Mouse (Mus musculus) limb, embryonic 14.5 days (tissue): ENCODE data around the gene Iqcg. TPM values are rescaled to one million over a fixed set of nuclear protein-coding genes. Genes with fewer than 3 reads are reported as not detected.

Experiments used
- ATAC-seq: fragments of 200-750 bp; cut with Nextera tagmentation; 2 replicates; pipeline ENCODE4 v1.8.0; 2017; ENCODE audit warnings: low read depth, moderate number of reproducible peaks, moderate TSS enrichment; ENCODE audit not compliant: low FRiP score
- DNase-seq: peaks from one replicate; pipeline ENCODE4 v3.0.0-alpha.2; 2015; ENCODE audit warnings: low spot score
- H3K27ac ChIP-seq: fragments of 300-500 bp; sonication (generic); replicated peaks from 2 replicates; pipeline ENCODE4 v1.5.1; 2014; ENCODE audit warnings: low read depth, mild to moderate bottlenecking, low read length, moderate library complexity, mixed read lengths
- H3K27me3 ChIP-seq: fragments of 300-500 bp; sonication (generic); 2 replicates; pipeline ENCODE4 v1.6.1; 2014; ENCODE audit warnings: low read length, mixed read lengths; ENCODE audit not compliant: control insufficient read depth, insufficient read depth
- H3K36me3 ChIP-seq: fragments of 300-500 bp; sonication (generic); 2 replicates; pipeline ENCODE4 v1.6.1; 2014; ENCODE audit warnings: mild to moderate bottlenecking, low read length, moderate library complexity, mixed read lengths; ENCODE audit not compliant: control insufficient read depth, insufficient read depth
- H3K4me1 ChIP-seq: fragments of 300-500 bp; sonication (generic); 2 replicates; pipeline ENCODE4 v1.6.1; 2014; ENCODE audit warnings: antibody characterized with exemption, low read length, mixed read lengths; ENCODE audit not compliant: control insufficient read depth, insufficient read depth
- H3K4me2 ChIP-seq: fragments of 300-500 bp; sonication (generic); replicated peaks from 2 replicates; pipeline ENCODE4 v1.6.1; 2014; ENCODE audit warnings: low read depth, mild to moderate bottlenecking, low read length, moderate library complexity; ENCODE audit not compliant: severe bottlenecking
- H3K4me3 ChIP-seq: fragments of 300-500 bp; sonication (generic); replicated peaks from 2 replicates; pipeline ENCODE4 v1.5.1; 2014; ENCODE audit warnings: low read length
- H3K9ac ChIP-seq: fragments of 300-500 bp; sonication (generic); 2 replicates; pipeline ENCODE4 v1.6.1; 2014; ENCODE audit warnings: mild to moderate bottlenecking, low read depth, low read length, moderate library complexity; ENCODE audit not compliant: severe bottlenecking
- H3K9me3 ChIP-seq: fragments of 300-500 bp; sonication (generic); 2 replicates; pipeline ENCODE4 v1.6.1; 2016; ENCODE audit warnings: low read length; ENCODE audit not compliant: control insufficient read depth
- POLR2A ChIP-seq: fragments of 200-500 bp; IDR thresholded peaks from 2 replicates; pipeline ENCODE4 v1.8.0; 2012; ENCODE audit warnings: inconsistent platforms, mild to moderate bottlenecking, moderate library complexity, borderline replicate concordance; ENCODE audit not compliant: insufficient read depth, insufficient read length; ENCODE audit errors: extremely low read depth
- WGBS: fragments of 180-500 bp; shearing (Covaris S2); extraction: QIAGEN DNeasy Blood & Tissue Kit; methylation state at CpG from one replicate; pipeline ENCODE4 v1.1.7; 2014; 5-methylcytosine and 5-hydroxymethylcytosine counted together
- polyA plus RNA-seq, 2 experiments: library from polyadenylated mRNA; depleted of rRNA in 1 of 2; stranded (reverse) in 1 of 2; unstranded in 1 of 2; fragments of >200 nt; fragmentation: Nextera tagmentation in 1 of 2; extraction: Ambion mirVana in 1 of 2; gene quantifications; 2 replicates each; pipeline versions ENCODE4 v1.2.1 to v1.2.3; 2012 to 2014

The Iqcg gene
- polyA plus RNA-seq, 2 experiments = 1.1 to 2.1 TPM

DNA sequence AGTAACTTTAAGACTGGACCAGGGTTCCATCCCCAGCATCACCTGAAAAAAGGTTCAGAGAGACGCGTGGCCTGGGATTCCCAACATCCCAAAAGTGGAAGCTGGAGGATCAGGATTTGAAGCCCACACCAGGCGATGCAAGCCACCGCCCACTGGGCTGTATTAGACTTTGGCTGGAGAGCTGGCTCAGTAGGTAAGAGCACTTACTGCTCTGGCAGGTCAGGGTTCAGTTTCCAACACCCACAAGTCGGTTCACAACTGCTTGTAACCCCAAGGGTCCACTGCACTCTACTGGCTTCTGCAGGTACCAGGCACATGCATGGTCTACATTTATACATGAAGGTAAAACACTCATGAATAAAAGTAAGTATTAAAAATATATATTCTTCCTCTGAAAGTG, 42.2 kb downstream of the Iqcg start:
- WGBS = 92% methylated on average over 5 of the region's 5 CpGs
- Histone ChIP-seq H3K27ac (no peak overlapping the region), H3K27me3 (no peaks in the 10 kb centered on the region), H3K9ac (no peak overlapping the region), H3K4me3 (no peak overlapping the region), H3K4me2 (no peak overlapping the region), H3K9me3 (no peaks in the 10 kb centered on the region), H3K36me3 (peaks cover 59% of the 10 kb centered on the region), H3K4me1 (no peaks in the 10 kb centered on the region)
- ATAC-seq = no peak
- no peak for DNase-seq
- no peak for TF ChIP-seq POLR2A

DNA sequence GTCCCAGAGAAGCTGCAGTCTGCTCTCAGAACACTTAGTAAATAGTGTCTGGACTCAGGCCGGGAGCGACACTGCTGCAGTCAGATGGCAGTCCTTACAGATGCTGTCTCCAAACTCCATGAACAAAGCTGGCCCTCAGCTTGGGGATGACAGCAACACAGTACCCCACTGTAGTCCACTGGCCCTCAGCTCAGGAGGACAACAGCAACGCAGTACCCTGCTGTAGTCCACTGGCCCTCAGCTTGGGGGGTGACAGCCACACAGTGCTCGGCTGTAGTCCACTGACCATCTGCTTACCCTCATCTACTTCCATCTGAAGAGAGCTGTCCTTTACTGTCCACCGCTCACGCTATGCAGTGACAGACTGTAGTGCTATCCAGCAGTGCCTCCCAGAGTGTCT, 45.9 kb downstream of the Iqcg start:
- 88% methylated on average over 6 of the region's 6 CpGs for WGBS

DNA sequence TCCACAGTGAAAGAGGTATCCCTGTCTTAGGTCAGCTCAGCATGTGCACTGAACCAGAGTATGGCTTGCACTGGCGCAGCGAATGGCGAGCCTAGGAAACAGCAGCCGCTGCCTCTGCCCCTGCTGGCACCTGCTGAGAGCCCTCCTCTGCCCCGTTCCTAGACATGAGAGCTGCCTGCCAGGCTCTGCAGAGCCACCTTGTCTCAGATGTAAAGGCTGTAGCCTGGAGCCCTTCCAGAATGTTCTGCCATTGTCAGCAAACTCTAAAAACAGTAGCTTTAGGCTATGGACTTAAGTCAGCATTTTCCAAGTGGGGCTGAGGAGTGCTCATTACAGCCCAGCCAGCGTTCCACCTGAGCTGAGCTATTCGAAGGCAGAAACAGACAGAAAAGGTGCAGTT, 48.6 kb downstream of the Iqcg start:
- WGBS = 82% methylated on average over 7 of the region's 7 CpGs
- DNase-seq (no peak), ATAC-seq (no peak)
- Histone ChIP-seq H3K36me3 (peaks cover 68% of the 10 kb centered on the region), H3K4me1 (no peaks in the 10 kb centered on the region), H3K9ac (no peak overlapping the region), H3K4me3 (no peak overlapping the region), H3K4me2 (no peak overlapping the region), H3K9me3 (no peaks in the 10 kb centered on the region), H3K27me3 (no peaks in the 10 kb centered on the region), H3K27ac (no peak overlapping the region)
- TF ChIP-seq POLR2A = no peak

More for the DNA sequence above, 45.9 kb downstream of the Iqcg start:
- Histone ChIP-seq H3K27ac (no peak overlapping the region), H3K4me1 (no peaks in the 10 kb centered on the region), H3K9ac (no peak overlapping the region), H3K27me3 (no peaks in the 10 kb centered on the region), H3K4me3 (no peak overlapping the region), H3K9me3 (no peaks in the 10 kb centered on the region), H3K4me2 (no peak overlapping the region), H3K36me3 (peaks cover 77% of the 10 kb centered on the region)
- ATAC-seq = no peak
- no peak for DNase-seq
- no peak for TF ChIP-seq POLR2A

DNA sequence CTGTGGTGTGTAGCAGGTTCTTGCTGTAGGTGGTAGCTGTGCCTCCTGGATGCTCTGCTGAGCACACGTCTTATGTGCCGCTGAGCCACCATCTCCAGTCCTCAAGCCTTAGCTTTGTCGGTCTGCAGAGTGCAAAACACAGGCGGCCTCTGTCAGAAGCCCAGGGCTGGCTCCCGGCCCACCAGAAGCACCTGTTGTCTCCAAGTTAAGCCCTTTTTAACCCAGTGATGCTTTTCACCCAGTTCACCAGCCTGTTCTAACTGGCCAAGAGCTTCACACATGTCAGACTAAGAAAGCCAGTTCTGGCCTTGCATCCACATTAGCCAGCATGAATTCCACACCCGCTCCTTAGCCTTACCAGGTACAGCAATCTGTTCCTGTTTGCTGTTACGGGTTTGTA, 49.1 kb downstream of the Iqcg start:
- ATAC-seq = no peak
- Histone ChIP-seq H3K27ac (no peak overlapping the region), H3K4me2 (no peak overlapping the region), H3K9ac (no peak overlapping the region), H3K27me3 (no peaks in the 10 kb centered on the region), H3K4me3 (no peak overlapping the region), H3K36me3 (peaks cover 67% of the 10 kb centered on the region), H3K9me3 (no peaks in the 10 kb centered on the region), H3K4me1 (no peaks in the 10 kb centered on the region)
- TF ChIP-seq POLR2A = no peak
- WGBS = 87% methylated on average over 7 of the region's 7 CpGs
- DNase-seq = peak; percentile 17

GRCm38 (mm10) chr16:33005216-33005615, 50.8 kb downstream of the Iqcg start:
- 51% methylated on average over 9 of the region's 9 CpGs for WGBS
- H3K4me2 ChIP-seq = no peak overlapping the region
- H3K9me3 ChIP-seq = no peaks in the 10 kb centered on the region
- DNase-seq (peak; percentile 59), ATAC-seq (no peak)
- H3K9ac ChIP-seq = no peak overlapping the region
- no peaks in the 10 kb centered on the region for H3K4me1 ChIP-seq
- no peak overlapping the region for H3K4me3 ChIP-seq
- H3K27ac ChIP-seq = no peak overlapping the region
- TF ChIP-seq POLR2A = no peak
- H3K36me3 ChIP-seq = peaks cover 71% of the 10 kb centered on the region
- H3K27me3 ChIP-seq = no peaks in the 10 kb centered on the region

DNA sequence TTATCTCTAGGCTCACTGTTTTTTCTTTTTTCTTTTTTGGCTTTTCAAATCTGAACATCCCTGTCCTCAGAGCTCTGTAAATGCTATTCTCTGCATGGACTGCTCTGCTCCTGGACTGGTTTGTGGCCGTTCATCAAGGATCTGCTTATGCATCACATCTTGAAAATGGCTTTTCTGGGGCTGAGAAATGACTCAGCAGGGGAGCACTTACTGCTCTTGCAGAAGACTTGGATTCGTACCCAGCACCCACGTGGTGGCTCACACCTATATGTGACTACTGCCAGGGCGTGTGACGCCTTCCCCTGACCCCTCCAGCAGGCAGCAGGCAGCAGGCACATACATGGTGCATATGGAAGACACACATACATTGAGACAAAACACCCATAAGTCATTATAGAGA, 63.9 kb downstream of the Iqcg start:
- TF ChIP-seq POLR2A = no peak
- no peak overlapping the region for H3K4me2 ChIP-seq

More for the DNA sequence above, 63.9 kb downstream of the Iqcg start:
- DNase-seq (no peak), ATAC-seq (no peak)
- Histone ChIP-seq H3K36me3 (peaks cover 73% of the 10 kb centered on the region), H3K4me3 (no peak overlapping the region), H3K9ac (no peak overlapping the region), H3K4me1 (no peaks in the 10 kb centered on the region), H3K9me3 (no peaks in the 10 kb centered on the region), H3K27ac (no peak overlapping the region), H3K27me3 (no peaks in the 10 kb centered on the region)
- WGBS = 91% methylated on average over 5 of the region's 5 CpGs
